Mouse (Mus musculus) CH12.LX (cell line): ENCODE measurements around the gene Kifap3.

ENCODE experiments used
- CHD2 ChIP-seq: IDR thresholded peaks from 2 replicates; pipeline ENCODE4 v1.6.1; 2011; ENCODE audit warnings: low read length, improper control_type of control experiment
- CTCF ChIP-seq, 2 experiments: IDR thresholded peaks in 1 of 2; conservative IDR thresholded peaks in 1 of 2; 2 replicates each; pipeline ENCODE4 v1.5.1; 2011 to 2012; ENCODE audit warnings: low read depth in 2 of 2, low read length in 2 of 2, improper control_type of control experiment in 1 of 2, inconsistent platforms in 1 of 2, mild to moderate bottlenecking in 1 of 2, moderate library complexity in 1 of 2
- ELF1 ChIP-seq: IDR thresholded peaks from 2 replicates; pipeline ENCODE4 v1.6.1; 2014; ENCODE audit warnings: low read depth, mild to moderate bottlenecking, inconsistent platforms, low read length, improper control_type of control experiment
- ETS1 ChIP-seq: conservative IDR thresholded peaks from 2 replicates; pipeline ENCODE4 v1.6.1; 2012; ENCODE audit warnings: low read depth, mild to moderate bottlenecking, inconsistent platforms, low read length, improper control_type of control experiment, moderate library complexity
- HCFC1 ChIP-seq: IDR thresholded peaks from 2 replicates; pipeline ENCODE4 v1.6.1; 2012; ENCODE audit warnings: low read depth, mild to moderate bottlenecking, inconsistent platforms, low read length, improper control_type of control experiment
- JUND ChIP-seq: conservative IDR thresholded peaks from 2 replicates; pipeline ENCODE4 v1.6.1; 2011; ENCODE audit warnings: low read depth, low read length, improper control_type of control experiment
- POLR2A ChIP-seq: IDR thresholded peaks from 2 replicates; pipeline ENCODE4 v1.6.1; 2011; ENCODE audit warnings: low read depth, mild to moderate bottlenecking, improper control_type of control experiment, low read length
- RAD21 ChIP-seq: IDR thresholded peaks from 2 replicates; pipeline ENCODE4 v1.6.1; 2011; ENCODE audit warnings: low read depth, mild to moderate bottlenecking, low read length, improper control_type of control experiment, moderate library complexity
- USF1 ChIP-seq: IDR thresholded peaks from 2 replicates; pipeline ENCODE4 v1.6.1; 2014; ENCODE audit warnings: low read depth, mild to moderate bottlenecking, inconsistent platforms, low read length, improper control_type of control experiment
- ZC3H11A ChIP-seq: IDR thresholded peaks from 2 replicates; pipeline ENCODE4 v1.6.1; 2012; ENCODE audit warnings: low read depth, mild to moderate bottlenecking, inconsistent platforms, low read length, improper control_type of control experiment

GRCm38 (mm10) chr1:163861538-163861937 is 82.2 kb downstream of the Kifap3 start:
- TF ChIP-seq USF1 (no peak), POLR2A (no peak), CHD2 (no peak), CTCF (conservative IDR thresholded peaks at IDR 0.05 in 1 of 2, IDR thresholded peaks at IDR 0.05 in 1 of 2; ENCODE audit: low read depth in 2 of 2, low read length in 2 of 2) (no peak), ETS1 (no peak), ZC3H11A (no peak), JUND (no peak), ELF1 (no peak), HCFC1 (no peak), RAD21 (no peak)
